Mouse (Mus musculus): ENCODE measurements at regions not wholly inside any gene's neighbourhood (a gene's known extent, or its start where the extent isn't known, plus 50 kb on each side); places are given as distances from the start of the nearest gene placed in this dataset.

DNA sequence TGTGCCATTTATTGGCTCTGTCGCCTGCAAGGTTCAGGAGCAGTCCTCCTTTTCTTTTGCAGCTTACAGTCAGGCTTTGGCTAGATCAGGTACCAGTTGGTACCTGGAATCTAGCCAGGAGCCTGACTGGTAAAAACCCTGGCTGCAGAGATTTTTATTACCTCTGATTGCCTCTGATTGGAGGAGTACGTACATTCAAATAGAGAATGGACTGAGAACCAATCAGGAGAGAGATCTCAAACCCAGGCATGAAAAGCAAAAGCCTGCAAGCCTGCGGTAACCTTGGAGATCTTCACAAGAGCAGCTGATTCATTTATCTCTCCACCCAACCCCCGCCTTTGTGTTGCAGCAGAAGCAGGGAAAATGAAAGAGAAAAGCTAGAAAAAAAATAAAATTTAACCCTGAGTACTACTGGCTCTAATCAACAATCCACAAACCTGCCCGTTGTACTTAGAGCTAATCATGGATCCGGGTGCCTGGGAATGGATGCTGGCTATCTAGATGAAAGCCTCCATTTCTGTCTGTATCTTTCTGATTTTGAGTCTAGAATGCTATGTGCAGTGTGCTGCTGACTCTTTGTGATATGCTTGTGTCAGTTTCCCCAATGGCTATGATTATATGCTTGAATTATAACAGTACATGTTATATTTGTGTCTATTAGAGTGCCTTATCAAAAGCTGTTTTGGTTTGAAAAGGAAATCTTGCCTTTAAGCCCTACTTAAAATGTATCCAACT lies 406.2 kb upstream of the Ndn start:
- no peaks in the 10 kb centered on the region for H3K36me3 ChIP-seq (ENCODE audit: control insufficient read depth, insufficient read depth, low read length, poor library complexity, severe bottlenecking)
- no peak for TF ChIP-seq EP300 (IDR thresholded peaks at IDR 0.05; ENCODE audit: insufficient read depth, low read depth, low read length)
- no peak for TF ChIP-seq CTCF (IDR thresholded peaks at IDR 0.05; ENCODE audit: low read depth, low read length)
- H3K27ac ChIP-seq (ENCODE audit: insufficient read depth, low read length): no peak overlapping the region
- H3K9me3 ChIP-seq (replicated peaks; ENCODE audit: control insufficient read depth, insufficient read depth, low read length, poor library complexity, severe bottlenecking): no peaks in the 10 kb centered on the region
- H3K27me3 ChIP-seq (ENCODE audit: control insufficient read depth, insufficient read depth, low read length, poor library complexity, severe bottlenecking): no peaks in the 10 kb centered on the region
- no peak overlapping the region for H3K9ac ChIP-seq (ENCODE audit: low read depth, poor library complexity, severe bottlenecking)
- no peak overlapping the region for H3K4me3 ChIP-seq (ENCODE audit: low read depth, low read length)
- no peaks in the 10 kb centered on the region for H3K4me1 ChIP-seq (ENCODE audit: control insufficient read depth, insufficient read depth, low read length)

DNA sequence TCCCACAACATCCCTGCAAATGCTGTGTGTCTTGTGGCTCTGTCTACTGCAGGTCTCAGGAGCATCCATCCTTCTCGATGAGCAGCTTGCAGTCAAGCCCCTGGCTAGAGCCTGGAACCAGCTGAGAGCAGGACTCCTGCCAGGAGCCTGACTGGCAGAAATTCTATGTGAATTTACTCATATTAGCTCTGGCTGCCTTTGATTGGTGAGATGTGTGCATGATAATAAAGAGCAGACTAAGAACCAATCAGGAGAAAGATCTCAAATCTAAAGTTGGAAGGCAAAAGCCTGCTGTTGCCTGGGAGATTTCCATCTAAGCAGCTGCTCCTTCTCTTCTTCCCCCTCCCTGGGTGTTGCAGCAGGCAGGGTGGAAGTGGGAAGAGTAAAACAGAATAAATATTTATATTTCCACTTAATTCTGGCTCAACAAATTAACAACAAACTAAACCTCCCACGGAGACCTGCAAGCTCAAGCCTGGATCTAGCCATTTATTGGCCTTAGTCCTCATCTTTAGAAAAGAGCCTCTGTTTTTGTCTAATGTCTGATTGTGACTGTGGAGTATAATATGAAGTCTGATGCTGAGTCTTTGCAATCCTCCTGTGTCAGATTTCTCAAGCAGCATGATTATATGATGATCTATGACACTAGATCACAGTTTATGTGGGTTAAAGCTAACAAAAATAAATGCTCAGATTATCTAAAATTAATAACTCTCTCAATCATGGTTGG lies 364.0 kb upstream of the Ndn start:
- TF ChIP-seq EP300 (IDR thresholded peaks at IDR 0.05; ENCODE audit: insufficient read depth, low read depth, low read length) (no peak), POLR2A (IDR thresholded peaks at IDR 0.05; ENCODE audit: insufficient read depth, low read length) (no peak), CTCF (IDR thresholded peaks at IDR 0.05; ENCODE audit: low read depth, low read length) (no peak)
- H3K9me3 ChIP-seq (replicated peaks; ENCODE audit: control insufficient read depth, insufficient read depth, low read length, poor library complexity, severe bottlenecking): no peaks in the 10 kb centered on the region
- H3K9ac ChIP-seq (ENCODE audit: low read depth, poor library complexity, severe bottlenecking): no peak overlapping the region
- no peaks in the 10 kb centered on the region for H3K27me3 ChIP-seq (ENCODE audit: control insufficient read depth, insufficient read depth, low read length, poor library complexity, severe bottlenecking)
- no peaks in the 10 kb centered on the region for H3K4me1 ChIP-seq (ENCODE audit: control insufficient read depth, insufficient read depth, low read length)
- no peak overlapping the region for H3K4me3 ChIP-seq (ENCODE audit: low read depth, low read length)
- no peak overlapping the region for H3K27ac ChIP-seq (ENCODE audit: insufficient read depth, low read length)
- no peaks in the 10 kb centered on the region for H3K36me3 ChIP-seq (ENCODE audit: control insufficient read depth, insufficient read depth, low read length, poor library complexity, severe bottlenecking)

DNA sequence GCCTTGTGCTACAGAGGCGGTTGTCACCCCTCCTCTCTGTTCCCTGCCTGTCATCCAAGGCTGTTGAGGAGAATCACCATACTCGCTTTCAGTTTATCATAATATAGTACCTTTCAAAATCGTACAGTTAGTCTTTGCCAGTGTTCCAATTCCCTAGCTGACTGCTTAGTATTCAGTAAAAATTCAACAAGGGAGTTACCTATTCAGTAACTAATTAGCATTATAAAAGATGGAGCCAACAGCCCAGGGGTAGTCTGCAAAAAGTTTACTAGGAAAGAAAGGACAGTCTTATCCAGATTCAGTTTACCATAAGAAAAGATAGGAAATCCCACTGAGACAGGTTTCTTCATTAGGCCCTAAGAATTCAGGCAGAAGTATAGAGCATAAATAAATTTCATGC lies 319.7 kb upstream of the Ndn start:
- Histone ChIP-seq H3K27ac (ENCODE audit: insufficient read depth, low read length) (peak overlapping the region; percentile 16; the same call in 1 of the 2 replicates), H3K9ac (ENCODE audit: low read depth, poor library complexity, severe bottlenecking) (no peak overlapping the region), H3K27me3 (ENCODE audit: control insufficient read depth, insufficient read depth, low read length, poor library complexity, severe bottlenecking) (no peaks in the 10 kb centered on the region), H3K9me3 (replicated peaks; ENCODE audit: control insufficient read depth, insufficient read depth, low read length, poor library complexity, severe bottlenecking) (peaks cover 19% of the 10 kb centered on the region), H3K4me1 (ENCODE audit: control insufficient read depth, insufficient read depth, low read length) (no peaks in the 10 kb centered on the region), H3K36me3 (ENCODE audit: control insufficient read depth, insufficient read depth, low read length, poor library complexity, severe bottlenecking) (no peaks in the 10 kb centered on the region), H3K4me3 (ENCODE audit: low read depth, low read length) (no peak overlapping the region)
- TF ChIP-seq CTCF (IDR thresholded peaks at IDR 0.05; ENCODE audit: low read depth, low read length) (no peak), EP300 (IDR thresholded peaks at IDR 0.05; ENCODE audit: insufficient read depth, low read depth, low read length) (no peak), POLR2A (IDR thresholded peaks at IDR 0.05; ENCODE audit: insufficient read depth, low read length) (no peak)

DNA sequence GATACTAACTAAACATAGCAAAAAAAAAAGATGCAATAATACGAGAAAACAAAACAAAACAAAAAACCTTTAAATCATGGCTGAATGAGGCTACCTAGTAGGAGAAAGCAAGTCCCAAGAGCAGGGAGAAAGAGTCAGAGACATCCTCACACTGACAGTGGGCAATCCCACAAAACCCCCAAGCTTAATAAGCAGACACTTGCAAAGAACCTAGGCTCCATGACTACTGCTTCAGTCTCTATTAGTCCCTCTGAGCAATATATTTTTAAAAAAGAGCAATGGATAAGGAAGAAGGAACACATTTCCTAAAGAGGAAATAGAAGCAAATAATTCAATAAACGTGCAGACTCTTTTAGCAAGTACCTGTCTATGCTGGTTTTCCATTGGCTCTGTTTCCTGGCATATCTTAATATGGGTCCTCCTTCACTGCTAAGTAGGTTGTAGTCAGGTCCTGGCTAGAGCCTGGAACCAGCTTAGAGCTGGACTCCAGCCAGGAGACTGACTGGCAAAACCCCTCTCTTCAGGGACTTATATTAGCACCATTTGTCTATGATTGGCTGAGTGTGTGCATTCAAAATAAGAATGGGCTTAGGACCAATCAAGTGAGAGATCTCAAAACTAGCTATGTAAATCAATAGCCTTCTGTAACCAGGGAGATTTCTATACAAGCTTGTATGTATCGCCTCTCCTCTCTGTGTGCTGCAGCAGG lies 300.5 kb upstream of the Ndn start:
- Histone ChIP-seq H3K4me3 (ENCODE audit: low read depth, low read length) (no peak overlapping the region), H3K27ac (ENCODE audit: insufficient read depth, low read length) (no peak overlapping the region), H3K36me3 (ENCODE audit: control insufficient read depth, insufficient read depth, low read length, poor library complexity, severe bottlenecking) (no peaks in the 10 kb centered on the region), H3K9ac (ENCODE audit: low read depth, poor library complexity, severe bottlenecking) (no peak overlapping the region), H3K4me1 (ENCODE audit: control insufficient read depth, insufficient read depth, low read length) (no peaks in the 10 kb centered on the region), H3K9me3 (replicated peaks; ENCODE audit: control insufficient read depth, insufficient read depth, low read length, poor library complexity, severe bottlenecking) (no peaks in the 10 kb centered on the region), H3K27me3 (ENCODE audit: control insufficient read depth, insufficient read depth, low read length, poor library complexity, severe bottlenecking) (no peaks in the 10 kb centered on the region)
- no peak for TF ChIP-seq POLR2A (IDR thresholded peaks at IDR 0.05; ENCODE audit: insufficient read depth, low read length)
- TF ChIP-seq EP300 (IDR thresholded peaks at IDR 0.05; ENCODE audit: insufficient read depth, low read depth, low read length): no peak
- TF ChIP-seq CTCF (IDR thresholded peaks at IDR 0.05; ENCODE audit: low read depth, low read length): no peak

DNA sequence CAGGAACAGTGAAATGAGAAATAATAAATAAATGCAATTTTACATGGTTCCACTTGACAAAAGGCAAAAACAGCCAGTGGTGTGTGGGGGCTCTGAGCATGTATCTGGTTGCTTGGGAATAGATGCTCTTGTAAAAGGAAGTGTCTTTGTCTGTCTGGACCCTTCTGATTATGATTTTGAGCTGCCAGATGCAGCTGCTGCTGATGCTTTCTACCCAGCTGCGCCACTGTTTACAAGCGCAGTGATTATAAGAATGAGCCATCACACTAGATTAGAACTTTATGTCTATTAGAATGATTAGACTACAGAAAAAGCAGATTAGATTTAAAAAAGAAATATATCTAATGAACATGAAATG lies 299.9 kb upstream of the Ndn start:
- Histone ChIP-seq H3K4me3 (ENCODE audit: low read depth, low read length) (no peak overlapping the region), H3K9ac (ENCODE audit: low read depth, poor library complexity, severe bottlenecking) (no peak overlapping the region), H3K27me3 (ENCODE audit: control insufficient read depth, insufficient read depth, low read length, poor library complexity, severe bottlenecking) (no peaks in the 10 kb centered on the region), H3K4me1 (ENCODE audit: control insufficient read depth, insufficient read depth, low read length) (no peaks in the 10 kb centered on the region), H3K27ac (ENCODE audit: insufficient read depth, low read length) (no peak overlapping the region), H3K9me3 (replicated peaks; ENCODE audit: control insufficient read depth, insufficient read depth, low read length, poor library complexity, severe bottlenecking) (no peaks in the 10 kb centered on the region), H3K36me3 (ENCODE audit: control insufficient read depth, insufficient read depth, low read length, poor library complexity, severe bottlenecking) (no peaks in the 10 kb centered on the region)
- no peak for TF ChIP-seq CTCF (IDR thresholded peaks at IDR 0.05; ENCODE audit: low read depth, low read length)
- TF ChIP-seq POLR2A (IDR thresholded peaks at IDR 0.05; ENCODE audit: insufficient read depth, low read length): no peak
- no peak for TF ChIP-seq EP300 (IDR thresholded peaks at IDR 0.05; ENCODE audit: insufficient read depth, low read depth, low read length)

DNA sequence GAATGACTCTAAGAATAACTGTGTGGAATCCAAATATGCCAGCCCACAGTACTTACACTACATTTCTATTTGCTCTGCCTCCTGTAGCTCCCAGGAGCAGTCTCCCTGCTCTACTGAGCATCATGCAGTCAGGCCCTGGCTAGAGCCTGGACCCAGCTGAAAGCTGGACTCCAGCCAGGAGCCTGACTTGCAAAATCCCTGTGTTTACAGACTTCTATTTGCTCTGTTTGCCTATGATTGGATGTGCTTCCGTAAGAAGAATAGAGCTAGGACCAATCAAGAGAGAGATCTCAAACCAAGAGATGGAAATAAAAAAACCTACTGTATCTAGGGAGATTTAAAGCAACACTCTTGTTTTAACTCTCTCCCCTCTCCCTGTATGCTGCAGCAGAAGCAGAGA lies 267.8 kb upstream of the Ndn start:
- Histone ChIP-seq H3K9me3 (replicated peaks; ENCODE audit: control insufficient read depth, insufficient read depth, low read length, poor library complexity, severe bottlenecking) (0 out of 2 replicates have a peak, but pooled peaks cover 2% of the 10 kb centered on the region), H3K4me1 (ENCODE audit: control insufficient read depth, insufficient read depth, low read length) (no peaks in the 10 kb centered on the region), H3K4me3 (ENCODE audit: low read depth, low read length) (no peak overlapping the region)

More for the DNA sequence above, 267.8 kb upstream of the Ndn start:
- no peak overlapping the region for H3K27ac ChIP-seq (ENCODE audit: insufficient read depth, low read length)
- TF ChIP-seq POLR2A (IDR thresholded peaks at IDR 0.05; ENCODE audit: insufficient read depth, low read length) (no peak), EP300 (IDR thresholded peaks at IDR 0.05; ENCODE audit: insufficient read depth, low read depth, low read length) (no peak), CTCF (IDR thresholded peaks at IDR 0.05; ENCODE audit: low read depth, low read length) (no peak)
- H3K27me3 ChIP-seq (ENCODE audit: control insufficient read depth, insufficient read depth, low read length, poor library complexity, severe bottlenecking): no peaks in the 10 kb centered on the region
- no peak overlapping the region for H3K9ac ChIP-seq (ENCODE audit: low read depth, poor library complexity, severe bottlenecking)
- H3K36me3 ChIP-seq (ENCODE audit: control insufficient read depth, insufficient read depth, low read length, poor library complexity, severe bottlenecking): no peaks in the 10 kb centered on the region

Data from ES-Bruce4 (cell line).